Mouse (Mus musculus): ENCODE measurements around the gene Lhx6. TPM values are rescaled to one million over a fixed set of nuclear protein-coding genes. Genes with fewer than 3 reads are reported as not detected.

Gene Lhx6
- total and polyA plus RNA-seq, 3 experiments = 0.11 to 0.42 (median 0.31) TPM

DNA sequence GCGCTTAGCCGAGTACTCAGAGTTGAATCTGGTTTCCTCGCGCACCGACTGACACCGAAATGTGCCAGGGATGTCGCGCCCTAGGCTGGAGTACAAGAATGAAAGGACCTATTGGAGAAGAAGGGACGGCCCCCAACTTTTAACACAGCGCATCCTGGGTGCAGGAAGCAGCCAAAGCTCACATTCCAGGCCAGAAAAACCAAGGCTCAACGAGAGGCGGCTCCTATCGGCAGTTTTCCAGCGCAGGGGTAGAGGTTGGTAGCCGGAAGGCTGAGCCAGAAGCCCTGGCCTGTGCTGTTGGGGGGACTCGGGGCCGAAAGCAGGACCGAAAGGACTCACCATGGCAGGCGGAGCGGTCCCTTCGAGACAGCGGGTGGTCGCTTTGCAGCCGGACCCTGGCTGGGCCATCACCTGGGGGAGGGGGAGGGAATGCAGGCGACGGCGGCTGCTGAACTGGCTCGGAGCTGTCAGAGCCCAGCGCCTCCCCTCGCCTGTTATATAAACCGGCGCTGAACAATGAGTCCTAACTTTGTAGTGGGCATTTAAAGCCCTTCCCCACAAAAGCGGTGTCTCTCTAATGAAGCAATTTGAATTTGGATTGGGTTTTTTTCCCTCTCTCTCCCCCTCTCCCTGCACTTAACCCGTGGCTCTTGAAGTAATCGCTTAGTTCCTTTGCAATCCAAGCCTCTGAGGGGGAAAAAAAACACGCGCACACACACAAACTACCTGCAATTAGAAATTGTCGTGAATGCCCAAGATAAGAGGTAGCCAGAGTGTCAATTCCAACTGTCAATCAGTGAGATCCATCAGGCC lies 1.4 kb downstream of the Lhx6 start:
- Histone ChIP-seq H3K4me3 (replicated peaks in 1 of 3; ENCODE audit: low read depth in 2 of 3, low read length in 2 of 3, poor library complexity in 1 of 3) (no peak overlapping the region), H3K9ac (ENCODE audit: insufficient read depth, low read depth) (no peak overlapping the region), H3K4me1 (ENCODE audit: control insufficient read depth in 1 of 2, insufficient read depth in 2 of 2) (no peaks in the 10 kb centered on the region; a peak in 1 of 4 replicates), H3K27ac (ENCODE audit: insufficient read depth, low read depth) (no peak overlapping the region), H3K79me2 (replicated peaks; ENCODE audit: control insufficient read depth, extremely low read depth, insufficient read depth, poor library complexity, severe bottlenecking) (no peaks in the 10 kb centered on the region), H3K9me3 (replicated peaks; ENCODE audit: low read length) (peaks cover 3% of the 10 kb centered on the region), H3K36me3 (replicated peaks in 1 of 2; ENCODE audit: control insufficient read depth in 1 of 2, insufficient read depth in 1 of 2, low read length in 1 of 2) (no peaks in the 10 kb centered on the region), H3K4me2 (ENCODE audit: insufficient read depth, low read depth, poor library complexity, severe bottlenecking) (no peak overlapping the region), H3K27me3 (replicated peaks) (peaks cover 52% of the 10 kb centered on the region)
- in situ Hi-C loops (cut with MboI; ENCODE audit: low pct_ligation_motif_present, low pct_unique_long_range_greater_than_20kb, low sequenced_read_pairs) = no loop called here
- DNase-seq (ENCODE audit: extremely low read depth) = no peak
- TF ChIP-seq USF2 (conservative IDR thresholded peaks at IDR 0.05; ENCODE audit: low read depth, low read length) (no peak), KAT2A (IDR thresholded peaks at IDR 0.05; ENCODE audit: insufficient replicate concordance, low read length) (no peak), TCF12 (IDR thresholded peaks at IDR 0.05; ENCODE audit: low read depth, low read length) (no peak), ETS1 (conservative IDR thresholded peaks at IDR 0.05; ENCODE audit: low read depth, low read length) (no peak), ZC3H11A (IDR thresholded peaks at IDR 0.05; ENCODE audit: low read depth, low read length) (no peak), HCFC1 (IDR thresholded peaks at IDR 0.05; ENCODE audit: low read depth, low read length) (no peak), POLR2AphosphoS2 (IDR thresholded peaks at IDR 0.05; ENCODE audit: low read depth, low read length) (no peak), ZMIZ1 (IDR thresholded peaks at IDR 0.05; ENCODE audit: low read depth, low read length) (no peak), JUN (IDR thresholded peaks at IDR 0.05; ENCODE audit: insufficient read depth, low read depth, low read length) (no peak), RCOR1 (conservative IDR thresholded peaks at IDR 0.05; ENCODE audit: low read depth, low read length) (no peak)
- dilution Hi-C loops (cut with MboI; ENCODE audit: extremely low pct_ligation_motif_present, extremely low pct_unique_long_range_greater_than_20kb, low sequenced_read_pairs) = no loop called here

DNA sequence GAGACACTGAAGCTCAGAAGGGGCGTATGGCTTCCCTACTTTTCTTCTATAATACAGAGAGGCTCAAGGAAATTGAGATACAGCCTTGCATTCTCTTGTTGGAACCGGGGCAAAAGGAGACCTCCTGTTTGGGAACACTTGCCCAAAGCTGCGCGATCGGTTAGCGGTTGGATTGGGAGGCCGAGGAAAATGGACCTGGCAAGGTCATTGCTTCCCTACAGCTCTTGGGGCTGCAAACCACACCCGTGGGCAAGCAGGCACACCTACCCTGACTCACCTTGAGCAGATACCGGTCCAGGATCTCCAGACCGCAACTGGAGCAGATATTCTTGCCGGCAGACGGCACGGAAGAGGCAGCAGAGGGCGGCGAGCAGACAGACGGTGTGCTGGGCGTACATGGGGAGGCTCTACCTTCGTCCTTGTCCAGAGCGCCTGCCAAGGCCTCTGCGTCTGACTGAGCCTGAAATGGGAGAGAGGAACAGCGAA lies 2.1 kb downstream of the Lhx6 start:
- dilution Hi-C loops (cut with MboI; ENCODE audit: extremely low pct_ligation_motif_present, extremely low pct_unique_long_range_greater_than_20kb, low sequenced_read_pairs) (no loop called here), in situ Hi-C loops (cut with MboI; ENCODE audit: low pct_ligation_motif_present, low pct_unique_long_range_greater_than_20kb, low sequenced_read_pairs) (no loop called here)
- H3K4me1 ChIP-seq (ENCODE audit: control insufficient read depth in 1 of 2, insufficient read depth in 2 of 2) = no peaks in the 10 kb centered on the region; a peak in 1 of 4 replicates
- H3K27me3 ChIP-seq (replicated peaks) = peaks cover 58% of the 10 kb centered on the region
- H3K9ac ChIP-seq (ENCODE audit: insufficient read depth, low read depth) = no peak overlapping the region
- DNase-seq (ENCODE audit: extremely low read depth) = no peak
- peaks cover 3% of the 10 kb centered on the region for H3K9me3 ChIP-seq (replicated peaks; ENCODE audit: low read length)
- no peaks in the 10 kb centered on the region for H3K79me2 ChIP-seq (replicated peaks; ENCODE audit: control insufficient read depth, extremely low read depth, insufficient read depth, poor library complexity, severe bottlenecking)
- TF ChIP-seq CHD1 (IDR thresholded peaks at IDR 0.05; ENCODE audit: low read depth, low read length) (no peak), SMC3 (IDR thresholded peaks at IDR 0.05; ENCODE audit: low read depth, low read length) (no peak), POLR2A (IDR thresholded peaks at IDR 0.05; ENCODE audit: low read depth, low read length) (no peak), NRF1 (IDR thresholded peaks at IDR 0.05; ENCODE audit: low read depth, low read length) (no peak), ZKSCAN1 (IDR thresholded peaks at IDR 0.05; ENCODE audit: borderline replicate concordance, low read depth, low read length) (no peak), CTCF (conservative IDR thresholded peaks at IDR 0.05 in 1 of 2, IDR thresholded peaks at IDR 0.05 in 1 of 2; ENCODE audit: low read depth in 2 of 2, low read length in 2 of 2) (no peak), ZC3H11A (IDR thresholded peaks at IDR 0.05; ENCODE audit: low read depth, low read length) (no peak), SIN3A (IDR thresholded peaks at IDR 0.05; ENCODE audit: low read length) (no peak), CHD2 (IDR thresholded peaks at IDR 0.05; ENCODE audit: low read length) (no peak), MYC (IDR thresholded peaks at IDR 0.05; ENCODE audit: low read depth, low read length) (no peak), MEF2A (IDR thresholded peaks at IDR 0.05; ENCODE audit: borderline replicate concordance, low read depth, low read length) (no peak), UBTF (IDR thresholded peaks at IDR 0.05; ENCODE audit: low read depth, low read length) (no peak), RAD21 (IDR thresholded peaks at IDR 0.05; ENCODE audit: low read depth, low read length) (no peak), GABPA (IDR thresholded peaks at IDR 0.05; ENCODE audit: insufficient replicate concordance, low read depth, low read length) (no peak), PAX5 (IDR thresholded peaks at IDR 0.05; ENCODE audit: low read length) (no peak), MAFK (IDR thresholded peaks at IDR 0.05; ENCODE audit: insufficient replicate concordance, low read length) (no peak), MXI1 (IDR thresholded peaks at IDR 0.05; ENCODE audit: low read depth, low read length) (no peak), IRF4 (IDR thresholded peaks at IDR 0.05; ENCODE audit: low read depth, low read length) (no peak), TBP (conservative IDR thresholded peaks at IDR 0.05; ENCODE audit: low read depth, low read length) (no peak), E2F4 (IDR thresholded peaks at IDR 0.05; ENCODE audit: insufficient replicate concordance, low read depth, low read length) (no peak)
- no peak overlapping the region for H3K4me2 ChIP-seq (ENCODE audit: insufficient read depth, low read depth, poor library complexity, severe bottlenecking)
- H3K27ac ChIP-seq (ENCODE audit: insufficient read depth, low read depth) = no peak overlapping the region
- H3K36me3 ChIP-seq (replicated peaks in 1 of 2; ENCODE audit: control insufficient read depth in 1 of 2, insufficient read depth in 1 of 2, low read length in 1 of 2) = no peaks in the 10 kb centered on the region
- H3K4me3 ChIP-seq (replicated peaks in 1 of 3; ENCODE audit: low read depth in 2 of 3, low read length in 2 of 3, poor library complexity in 1 of 3) = no peak overlapping the region

All from CH12.LX (cell line).